Mouse (Mus musculus) kidney, postnatal 4 days (tissue): ENCODE data around the gene March8.
A peak's percentile ranks its signal among the peaks of the same experiment; 100 is the strongest.

Experiments used
- DNase-seq, 2 experiments: peaks; one replicate each; pipeline ENCODE4 v3.0.0; 2021; ENCODE audit warnings: mixed read lengths in 2 of 2

Gene March8

DNA sequence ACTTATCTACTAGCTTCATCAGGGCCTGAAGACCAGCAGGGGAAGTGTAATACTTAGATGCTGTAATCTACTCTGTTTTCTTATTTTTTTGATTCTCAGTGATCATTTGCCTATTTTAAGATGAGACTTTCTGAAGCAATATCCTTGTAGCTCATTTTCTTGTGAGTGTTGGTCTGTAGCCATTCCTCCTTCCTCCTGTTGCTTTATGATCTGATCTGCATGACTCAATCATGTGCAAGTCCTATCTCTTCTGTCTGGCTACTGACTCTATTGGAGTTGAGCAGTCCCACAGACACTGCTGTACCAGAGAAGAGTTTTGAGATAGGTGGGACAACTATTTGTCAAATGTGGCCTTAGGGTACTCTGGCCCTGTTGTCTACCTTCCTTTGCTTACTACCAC lies 36.8 kb downstream of the March8 start:
- DNase-seq = no peak

DNA sequence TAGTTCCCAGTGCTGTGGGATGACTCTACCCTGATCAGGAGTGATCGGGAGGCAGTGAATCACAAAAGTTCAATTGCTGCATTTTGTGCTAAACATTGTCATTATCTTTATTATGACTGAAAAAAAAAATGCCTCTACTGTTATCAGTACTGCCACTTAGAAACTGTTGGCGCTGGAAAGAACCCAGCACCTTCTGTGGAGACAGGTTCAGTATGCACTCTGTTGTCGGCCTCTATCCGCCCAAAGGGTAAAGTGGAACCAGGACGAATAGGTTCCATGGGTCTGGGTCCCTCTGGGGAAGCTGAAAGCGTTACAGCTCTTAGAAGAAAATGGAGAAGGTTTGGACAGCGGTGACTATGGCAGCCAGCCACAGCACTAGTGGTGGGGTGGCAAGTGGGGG lies 41.1 kb downstream of the March8 start:
- no peak for DNase-seq

DNA sequence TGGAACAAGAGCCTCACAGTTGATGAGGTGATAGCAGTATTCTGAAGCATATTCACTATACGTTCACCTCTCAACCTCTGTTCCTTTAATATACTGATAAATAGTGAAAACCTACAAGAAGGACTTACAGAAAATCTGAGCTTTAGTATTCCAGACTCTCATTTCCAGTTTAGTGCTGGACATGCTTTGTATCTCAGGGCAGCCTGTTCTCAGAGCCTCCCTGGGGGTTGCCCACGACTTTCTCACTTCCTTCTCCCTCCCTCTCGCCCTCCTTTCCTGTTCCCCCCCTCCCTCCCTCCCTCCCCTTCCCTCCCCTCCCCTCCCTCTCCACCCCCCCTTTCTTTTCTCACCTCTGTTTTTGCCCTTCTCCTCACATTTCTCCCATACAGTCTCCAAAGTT lies 42.3 kb downstream of the March8 start:
- DNase-seq = no peak

DNA sequence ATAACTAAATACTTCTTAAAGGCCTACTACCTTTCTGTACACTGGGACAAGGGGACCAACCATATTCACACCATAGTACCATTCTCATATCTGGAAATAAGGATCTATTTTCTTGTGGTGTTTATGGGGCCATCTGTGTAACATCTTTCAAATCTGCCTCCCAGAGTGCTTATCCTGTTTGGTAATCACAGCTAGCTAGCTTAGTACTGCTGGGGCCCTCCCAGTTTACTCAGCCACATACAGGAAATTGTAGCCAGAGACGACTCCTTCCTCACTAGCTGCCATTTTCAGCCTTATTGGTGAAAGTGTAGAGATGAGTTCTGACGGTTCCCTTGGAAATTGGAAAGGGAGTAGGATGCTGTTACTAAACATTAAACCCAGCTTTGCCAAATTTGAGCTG lies 43.8 kb downstream of the March8 start:
- no peak for DNase-seq

DNA sequence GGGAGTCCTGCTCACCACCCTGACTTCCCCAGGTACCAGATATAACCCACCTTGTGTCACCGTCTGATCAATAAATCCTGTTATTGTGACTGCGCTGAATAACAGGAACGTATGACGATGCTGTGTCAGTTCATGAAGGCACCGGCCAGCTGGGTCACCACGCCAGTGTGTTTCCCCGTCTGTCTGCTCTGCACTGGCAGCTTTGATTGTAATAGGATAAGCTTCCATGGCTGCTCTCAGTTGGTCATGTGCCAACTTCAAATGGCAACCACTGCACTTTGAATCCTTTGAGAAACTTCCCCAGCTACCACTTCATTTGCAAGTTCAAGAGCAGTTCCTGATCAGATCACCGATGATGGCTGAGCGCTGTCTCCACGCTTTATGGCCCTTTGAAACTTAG lies 45.8 kb downstream of the March8 start:
- peak in 1 of 2 experiments; percentile 38 for DNase-seq

DNA sequence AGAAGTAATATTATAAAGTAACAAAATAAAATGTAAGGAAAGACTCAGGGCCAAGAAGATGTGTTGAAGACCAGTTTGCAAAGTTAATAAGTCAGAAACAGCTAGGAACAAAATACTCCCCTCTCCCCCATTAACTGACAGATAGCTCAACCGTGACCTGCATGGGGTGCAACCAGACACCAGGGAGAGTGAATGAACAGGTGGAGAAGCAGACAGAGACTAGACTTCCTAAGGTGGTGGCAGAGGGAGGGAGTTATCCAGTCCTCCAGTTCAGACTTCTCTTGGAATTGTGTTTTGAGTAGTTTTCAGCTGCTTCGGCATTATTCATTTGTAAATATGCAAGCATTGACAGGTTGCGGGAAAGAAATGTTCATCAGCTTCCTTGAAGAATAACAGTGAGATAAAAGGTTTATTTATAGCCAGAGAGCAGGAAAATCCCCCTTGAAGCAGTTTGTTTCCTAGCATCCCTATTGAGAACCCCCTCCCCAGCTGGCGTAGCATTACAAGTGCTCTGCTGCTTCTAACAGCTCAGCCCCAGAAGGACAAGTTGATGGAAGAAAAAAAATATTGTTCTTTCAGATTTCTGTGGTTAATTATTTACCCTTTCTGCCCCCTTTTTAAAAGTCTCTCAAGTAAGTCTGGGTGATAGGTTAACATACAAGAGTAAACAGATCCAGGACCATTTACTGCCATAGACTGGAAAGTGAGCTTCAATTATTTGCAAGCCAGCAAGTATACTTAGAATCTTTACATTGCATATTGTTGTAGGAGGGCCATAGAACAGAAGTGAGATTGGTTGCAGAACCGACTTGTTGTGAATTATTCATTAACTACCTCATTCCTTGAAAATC lies 47.6 kb downstream of the March8 start:
- DNase-seq = peak in 1 of 2 experiments; percentile 36

DNA sequence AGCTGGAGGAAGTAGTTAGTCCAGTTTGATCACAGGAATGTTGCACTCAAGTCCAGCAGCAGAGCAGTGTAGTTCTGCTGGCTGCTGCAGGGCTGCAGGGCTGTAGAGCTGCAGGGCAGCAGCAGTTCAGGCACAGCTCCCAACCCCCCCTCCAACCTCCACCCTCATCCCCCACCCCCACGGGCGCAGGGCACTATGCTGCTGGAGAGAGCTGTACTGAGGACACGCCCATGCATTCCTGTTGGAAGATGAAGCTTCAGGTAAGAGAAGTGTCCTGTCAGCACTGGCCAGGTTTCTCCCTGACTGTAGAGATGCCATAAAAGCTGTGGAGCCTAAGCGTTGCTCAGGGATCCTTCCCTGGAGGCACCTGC lies 48.2 kb downstream of the March8 start:
- DNase-seq = peak; percentile 55 to 71

DNA sequence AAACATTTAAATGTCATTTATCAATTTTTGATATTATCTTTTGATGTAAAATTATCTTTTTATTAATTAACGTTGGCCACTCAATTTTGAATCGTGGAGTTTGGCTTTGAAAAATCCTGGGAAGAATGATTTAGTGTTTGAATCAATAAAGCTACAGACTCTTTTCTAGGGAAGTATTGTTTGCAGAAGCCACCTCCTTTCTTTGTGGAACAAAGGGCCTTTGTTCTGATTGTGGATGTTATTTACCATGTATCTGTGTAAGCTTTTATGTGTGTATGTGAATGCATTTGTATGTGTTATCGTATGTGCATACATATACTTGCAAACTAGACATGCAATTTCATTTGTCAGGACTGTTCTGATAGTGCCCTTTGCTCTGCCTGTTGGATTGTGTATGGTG lies 48.7 kb downstream of the March8 start:
- DNase-seq = no peak

DNA sequence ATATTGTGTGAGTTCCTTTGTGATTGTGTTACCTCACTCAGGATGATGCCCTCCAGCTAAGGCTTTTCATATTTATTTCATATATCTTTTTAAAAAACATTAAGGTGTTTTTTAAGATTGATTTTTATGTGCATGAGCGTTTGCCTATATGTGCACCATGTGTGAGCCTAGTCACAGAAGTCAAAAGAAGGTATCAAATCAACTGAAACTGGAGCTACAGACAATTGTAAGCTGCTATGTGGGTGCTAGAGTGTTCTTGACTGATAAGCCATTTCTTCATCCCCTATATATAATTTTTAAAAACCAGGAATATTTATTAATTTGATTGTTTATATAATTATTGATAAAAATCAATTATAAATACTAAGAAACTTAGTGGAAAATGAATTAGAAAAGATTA lies 50.2 kb downstream of the March8 start:
- no peak for DNase-seq

DNA sequence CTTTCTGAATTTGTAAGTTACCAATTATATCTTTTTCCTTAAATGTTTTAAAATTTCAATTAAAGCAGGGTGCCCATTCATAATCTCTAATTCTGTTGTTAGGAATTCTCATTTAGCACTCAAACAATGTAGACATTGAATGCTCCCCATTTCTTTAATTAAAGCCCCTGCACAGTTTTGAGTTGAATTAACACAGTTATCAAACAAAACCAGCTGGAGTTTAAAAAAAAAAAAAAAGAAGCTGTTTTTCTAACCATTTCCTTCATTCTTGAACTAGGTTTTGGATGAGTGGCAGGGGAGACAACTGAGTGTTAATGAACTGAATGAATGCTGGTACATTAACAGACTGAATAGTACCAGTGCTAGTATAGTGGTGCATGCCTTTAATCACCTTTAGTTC lies 51.7 kb downstream of the March8 start:
- DNase-seq = no peak

DNA sequence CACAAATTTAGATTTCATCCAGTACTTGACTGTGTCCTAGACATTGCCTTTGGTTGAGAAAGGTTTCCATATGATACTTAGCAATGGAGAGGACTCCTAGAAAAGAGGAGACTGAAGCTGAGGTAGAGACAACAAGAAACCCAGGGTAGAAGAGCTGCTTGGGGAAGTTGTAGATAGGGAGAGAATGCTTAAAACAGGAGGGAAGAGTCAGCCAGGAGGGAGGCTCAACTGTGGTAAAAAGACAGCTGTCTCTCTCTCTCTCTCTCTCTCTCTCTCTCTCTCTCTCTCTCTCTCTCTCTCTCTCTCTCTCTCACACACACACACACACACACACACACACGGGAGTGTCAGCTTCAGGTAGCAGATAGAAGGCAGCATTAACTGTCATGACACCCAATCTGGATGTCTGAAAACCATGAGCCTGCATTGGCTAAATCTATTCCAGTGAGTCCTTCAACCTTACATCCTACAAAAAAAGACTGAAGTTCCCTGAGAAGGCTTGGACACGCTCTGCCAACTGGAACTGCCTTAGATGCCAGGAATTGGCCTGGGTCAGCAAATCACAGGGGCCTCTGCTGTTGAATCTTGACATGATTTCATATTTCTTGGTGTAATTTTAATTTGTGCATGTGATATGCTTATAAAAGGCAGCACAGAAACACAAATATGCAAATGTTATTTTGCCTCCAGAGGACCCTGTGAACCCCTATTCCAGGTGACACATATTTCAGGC lies 57.3 kb downstream of the March8 start:
- DNase-seq = no peak

DNA sequence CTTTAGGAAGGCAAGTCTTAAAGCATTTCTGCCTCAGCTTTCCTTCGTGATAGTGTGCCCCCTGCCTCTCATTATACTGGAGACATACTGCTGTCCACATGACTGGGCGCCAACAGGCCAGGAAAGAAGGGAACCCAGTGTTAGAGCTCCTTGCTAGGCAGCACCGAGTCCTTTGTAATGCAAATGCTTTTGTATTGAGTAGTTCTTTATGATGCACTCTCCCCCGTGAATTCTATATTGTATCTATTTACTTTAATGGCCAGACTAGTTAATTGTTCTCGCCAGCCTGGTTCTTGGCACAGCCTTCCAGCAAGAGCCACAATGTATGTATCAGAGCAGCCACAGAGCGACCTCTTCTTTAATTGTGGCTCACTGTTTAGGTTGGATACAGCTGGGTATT lies 59.8 kb downstream of the March8 start:
- no peak for DNase-seq

DNA sequence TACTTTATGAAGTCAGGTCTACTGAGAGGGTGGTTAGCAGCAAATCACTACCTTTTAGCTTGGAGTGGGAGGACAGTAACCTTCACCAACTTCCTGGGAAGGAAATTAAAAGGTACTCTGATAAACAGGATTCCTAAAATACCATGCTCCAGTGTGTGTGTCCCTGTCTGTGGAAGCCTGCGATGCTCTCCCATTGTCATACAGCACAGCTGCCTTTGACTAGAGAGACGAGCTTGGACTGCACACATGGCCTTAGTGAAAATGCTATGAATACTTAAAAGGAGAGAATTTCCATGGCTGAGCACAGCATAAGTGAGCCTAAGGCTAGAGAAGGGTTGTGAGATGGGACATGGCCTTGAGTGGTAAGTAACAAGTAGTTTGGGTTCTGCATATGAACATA lies 60.3 kb downstream of the March8 start:
- no peak for DNase-seq

DNA sequence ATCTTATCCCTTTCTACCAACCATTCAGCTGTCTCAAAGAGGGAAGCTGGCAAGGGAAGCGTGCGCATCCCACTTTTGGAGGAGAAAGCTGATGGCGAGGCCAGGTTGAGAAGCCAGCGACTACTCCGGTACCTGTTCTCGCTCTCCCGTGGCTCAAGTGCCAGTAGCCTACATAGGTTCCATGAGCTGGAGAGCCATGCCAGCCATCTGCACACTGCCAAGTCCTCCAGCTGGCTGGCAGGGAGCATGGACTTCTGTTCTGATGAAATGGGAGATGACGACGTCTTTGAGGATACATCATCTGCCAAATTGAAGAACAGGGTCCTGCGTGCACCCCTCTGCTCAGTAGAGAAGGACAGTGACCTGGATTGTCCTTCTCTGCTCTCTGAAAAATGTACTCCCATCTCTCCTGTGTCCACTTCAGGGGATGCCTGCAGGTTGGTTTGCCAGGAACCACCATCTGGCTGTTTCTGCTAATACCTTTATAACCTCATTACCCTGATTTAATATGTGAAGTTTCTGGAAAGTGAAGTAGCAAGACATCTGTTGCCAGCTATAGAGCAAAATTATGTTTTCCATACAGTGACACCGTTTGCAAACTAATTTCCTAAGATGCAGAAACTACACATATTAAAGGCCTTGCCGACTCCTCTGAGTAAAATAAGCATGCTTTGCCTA lies 64.1 kb downstream of the March8 start:
- no peak for DNase-seq

DNA sequence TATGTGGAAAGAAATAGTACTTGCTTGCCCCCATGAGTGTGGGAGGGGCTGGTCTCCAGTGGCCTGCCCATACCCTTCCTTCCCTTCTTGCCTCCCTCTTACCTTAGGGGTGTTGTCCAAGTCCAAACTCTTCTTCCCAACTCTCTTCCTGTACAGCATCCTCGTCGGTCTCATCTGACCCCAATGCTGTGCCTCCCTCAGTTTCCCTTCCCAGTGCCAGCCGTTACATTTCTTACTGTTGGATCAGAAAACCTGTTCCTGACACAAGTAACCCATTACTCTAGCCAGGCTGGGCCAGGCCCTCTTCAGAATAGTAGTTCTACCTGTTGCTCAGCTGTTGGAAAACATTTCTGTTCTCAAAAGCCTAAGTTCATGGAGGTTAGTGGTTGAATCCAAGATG lies 64.6 kb downstream of the March8 start:
- no peak for DNase-seq

DNA sequence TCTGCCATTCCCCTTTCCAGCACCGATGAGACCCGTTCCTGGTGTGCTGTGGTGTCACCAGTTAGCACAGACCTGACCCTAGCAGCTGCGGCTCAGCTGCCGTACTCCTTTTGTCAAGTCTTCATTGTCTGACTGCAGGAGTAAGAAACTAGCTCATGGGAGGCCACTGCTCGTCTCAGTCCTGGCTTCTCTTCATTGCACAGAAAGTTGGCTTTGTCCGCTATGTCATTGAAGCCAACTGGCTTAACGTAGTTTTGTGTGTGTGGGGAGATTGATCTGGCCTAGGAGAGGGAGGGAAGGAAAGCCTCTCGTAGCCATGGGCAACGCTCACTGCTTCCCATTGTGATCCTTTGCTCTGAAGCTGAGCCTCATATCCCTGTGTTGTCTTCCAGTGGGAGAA lies 67.4 kb downstream of the March8 start:
- no peak for DNase-seq

DNA sequence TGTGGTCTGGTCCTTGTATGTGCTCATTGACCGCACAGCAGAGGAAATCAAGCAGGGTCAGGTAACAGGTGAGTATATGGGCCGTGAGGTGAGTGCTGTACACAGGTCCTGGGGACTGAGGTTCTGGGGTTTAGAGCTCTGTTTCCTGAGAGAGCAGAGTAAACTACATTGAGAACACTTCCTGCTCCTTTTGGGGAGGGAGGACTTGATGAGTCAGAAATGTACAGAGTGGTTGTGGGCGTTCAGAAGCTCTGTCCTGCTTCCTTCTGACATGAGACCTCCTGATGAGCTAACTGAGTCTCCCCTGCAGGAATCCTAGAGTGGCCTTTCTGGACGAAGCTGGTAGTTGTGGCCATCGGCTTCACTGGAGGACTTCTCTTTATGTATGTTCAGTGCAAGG lies 67.9 kb downstream of the March8 start:
- no peak for DNase-seq

DNA sequence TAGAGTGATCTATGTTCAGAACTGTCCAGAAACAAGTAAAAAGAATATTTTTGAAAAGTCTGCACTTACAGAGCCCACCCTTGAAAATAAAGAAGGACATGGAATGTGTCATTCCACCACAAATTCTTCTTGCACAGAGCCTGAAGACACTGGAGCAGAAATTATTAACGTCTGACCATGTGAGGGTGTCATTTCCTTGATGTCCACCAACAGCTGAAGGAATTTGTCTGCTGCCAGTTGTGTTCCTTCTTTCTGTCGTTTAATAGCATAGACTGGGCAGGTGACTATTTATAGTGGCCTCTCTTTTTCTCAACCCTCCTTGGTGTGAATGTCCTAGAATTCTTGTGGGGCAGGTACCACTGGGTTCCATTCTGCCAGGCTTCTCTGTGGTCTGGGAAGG lies 68.3 kb downstream of the March8 start:
- DNase-seq = no peak

DNA sequence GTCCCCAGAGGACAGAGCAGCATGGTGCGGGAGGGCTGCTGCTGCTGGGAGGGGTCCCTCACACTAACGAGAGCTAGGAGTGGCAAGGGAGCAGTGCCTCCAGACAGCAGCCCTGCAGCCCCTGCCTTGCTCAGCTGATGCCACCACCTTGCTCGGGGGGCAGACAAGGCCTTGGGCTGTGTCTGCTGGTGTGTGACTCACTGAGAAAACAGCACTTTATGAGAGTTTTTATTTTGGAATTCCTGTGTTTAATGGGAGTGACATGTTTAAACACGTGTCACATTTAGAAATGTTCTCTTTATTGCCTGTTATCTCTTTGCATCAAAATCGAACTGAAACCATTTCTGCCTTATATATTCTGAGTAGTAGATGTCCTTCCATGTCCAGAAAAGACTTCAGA lies 68.9 kb downstream of the March8 start:
- DNase-seq = no peak

DNA sequence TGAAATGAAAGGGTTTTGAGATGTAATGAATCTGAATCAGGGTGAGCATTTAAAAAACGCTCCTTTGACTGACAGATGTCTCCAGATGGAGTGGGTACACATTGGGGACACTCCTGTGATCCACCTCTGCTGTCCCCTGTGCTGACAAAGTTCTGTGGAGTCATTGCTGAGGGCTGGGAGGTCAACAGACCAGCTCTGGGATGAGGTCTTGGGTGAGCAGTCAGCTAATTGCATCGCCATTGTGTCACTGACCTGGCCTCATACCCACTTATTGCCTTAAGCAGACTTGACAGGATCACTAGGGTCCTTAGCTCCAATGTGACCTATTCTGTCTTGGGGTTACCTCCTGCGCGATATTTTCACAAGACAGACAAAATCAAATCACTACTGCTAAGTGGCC lies 69.4 kb downstream of the March8 start:
- no peak for DNase-seq

DNA sequence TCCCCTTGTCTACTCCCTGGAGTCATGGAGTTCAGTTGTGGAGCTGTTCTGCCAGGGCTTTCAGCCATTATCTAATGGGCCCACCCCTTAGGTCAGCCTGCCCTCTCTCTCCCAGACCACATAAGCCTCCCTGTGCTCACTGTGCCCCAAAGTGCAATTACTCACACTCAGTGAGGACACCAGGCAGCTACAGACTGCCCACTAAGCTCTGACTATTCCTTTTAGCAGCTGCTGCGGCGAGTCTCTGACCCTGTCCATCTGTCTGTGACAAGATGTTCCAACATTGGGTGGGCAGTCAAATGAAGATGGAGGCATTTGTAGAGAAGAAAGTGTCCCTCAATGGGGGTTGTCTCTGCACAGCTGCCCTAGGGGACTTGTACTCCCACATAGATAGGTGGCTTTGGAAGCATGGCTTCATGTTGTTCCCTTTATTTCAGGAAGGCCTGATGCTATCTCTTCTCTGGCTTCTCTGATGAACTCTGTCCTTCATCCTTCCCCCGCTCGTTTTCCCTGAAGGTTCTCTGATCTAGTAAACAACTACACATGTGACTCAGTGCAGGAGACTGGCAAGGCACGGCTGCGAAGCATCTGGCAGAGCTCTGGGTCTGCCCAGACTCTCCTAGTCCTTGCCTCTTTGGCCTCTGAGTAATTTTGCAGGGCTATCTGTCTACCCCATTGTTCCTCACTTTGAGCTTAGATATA lies 70.3 kb downstream of the March8 start:
- DNase-seq = no peak

DNA sequence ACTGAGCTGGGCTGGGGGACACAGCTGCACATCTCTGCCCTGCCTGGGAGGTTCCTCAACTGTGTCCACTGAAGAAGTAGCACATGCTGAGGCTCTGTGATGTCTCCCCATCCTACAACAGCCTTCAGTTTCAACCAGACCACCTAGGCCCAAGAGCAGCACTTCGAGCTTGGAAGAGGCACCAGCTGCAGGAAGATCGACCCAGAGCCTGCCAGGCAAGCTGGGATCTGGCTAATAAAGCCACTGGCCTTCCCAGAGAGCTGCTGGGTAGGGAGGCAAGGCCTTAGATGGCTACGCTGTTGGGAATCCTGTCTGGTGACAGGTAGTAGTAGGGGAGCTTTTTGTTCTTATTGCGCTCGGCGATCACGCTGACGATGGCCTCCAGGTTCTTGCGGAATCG lies 72.6 kb downstream of the March8 start:
- DNase-seq = no peak

DNA sequence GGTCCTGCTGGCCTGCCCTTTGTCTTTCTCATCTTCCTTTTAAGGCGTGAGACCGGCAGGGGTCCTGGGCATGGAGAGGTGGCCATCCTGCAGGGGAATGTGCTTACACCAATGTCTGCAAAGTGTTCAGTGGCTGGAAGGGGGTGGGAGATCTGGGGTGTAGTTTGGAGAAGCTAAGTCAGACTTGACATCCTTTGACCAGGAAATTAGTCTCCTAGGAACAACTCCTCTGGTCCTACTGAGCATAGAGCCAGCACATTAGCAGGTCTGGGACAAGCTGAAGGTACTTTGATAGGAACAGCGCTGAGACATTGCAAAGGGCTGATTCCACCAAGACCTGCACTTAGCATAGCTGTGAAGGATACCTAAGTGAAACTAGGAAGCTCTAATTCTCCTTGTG lies 73.9 kb downstream of the March8 start:
- DNase-seq = no peak
